Mouse (Mus musculus) ES-E14 (cell line): ENCODE data around the gene Mllt10.

Source experiments
- CHD2 ChIP-seq: IDR thresholded peaks from 2 replicates; pipeline ENCODE4 v1.6.1; 2014; ENCODE audit warnings: mild to moderate bottlenecking, low read depth, low read length, inconsistent platforms
- MAFK ChIP-seq: IDR thresholded peaks from 2 replicates; pipeline ENCODE4 v1.6.1; 2014; ENCODE audit warnings: mild to moderate bottlenecking, low read depth, low read length, inconsistent platforms; ENCODE audit not compliant: insufficient read depth
- ZC3H11A ChIP-seq: IDR thresholded peaks from 2 replicates; pipeline ENCODE4 v1.6.1; 2012; ENCODE audit warnings: low read depth, mild to moderate bottlenecking, inconsistent platforms, low read length, borderline replicate concordance

DNA sequence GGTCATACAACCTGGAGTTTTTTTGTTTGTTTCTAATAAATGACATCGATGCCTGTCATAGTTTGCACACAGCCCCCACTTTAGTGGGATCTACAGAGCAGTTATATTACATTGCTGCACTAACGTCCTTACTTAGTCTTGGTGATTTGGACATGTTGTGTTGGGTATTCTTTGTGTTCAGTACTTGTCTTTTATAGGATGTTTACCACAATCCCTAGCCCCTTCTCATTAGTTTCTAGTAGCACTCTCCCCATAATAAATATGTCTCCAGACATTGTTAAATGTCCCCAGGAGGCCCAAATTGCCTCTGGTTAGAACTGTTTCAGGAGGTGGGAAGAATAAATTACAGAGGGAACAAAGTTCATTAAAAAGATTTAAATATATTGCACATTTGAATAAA is 110.5 kb downstream of the Mllt10 start:
- TF ChIP-seq MAFK (no peak), CHD2 (no peak), ZC3H11A (no peak)
